Mouse (Mus musculus) kidney, embryonic 16.5 days (tissue): ENCODE measurements around the gene Cep63. TPM values are rescaled to one million over a fixed set of nuclear protein-coding genes. Genes with fewer than 3 reads are reported as not detected.

Source experiments
- ATAC-seq: fragments of 200-750 bp; cut with Nextera tagmentation; 2 replicates; pipeline ENCODE4 v1.8.0; 2017; ENCODE audit warnings: moderate TSS enrichment; ENCODE audit not compliant: low FRiP score, low TSS enrichment
- H3K27ac ChIP-seq: fragments of 300-500 bp; sonication (generic); 2 replicates; pipeline ENCODE4 v1.5.1; 2014; ENCODE audit warnings: low read length
- H3K27me3 ChIP-seq: fragments of 300-500 bp; sonication (generic); 2 replicates; pipeline ENCODE4 v1.6.1; 2014; ENCODE audit warnings: low read length, control low read depth, mixed read lengths; ENCODE audit not compliant: insufficient read depth
- H3K36me3 ChIP-seq: fragments of 300-500 bp; sonication (generic); 2 replicates; pipeline ENCODE4 v1.6.1; 2014; ENCODE audit warnings: low read length, control low read depth, mixed read lengths; ENCODE audit not compliant: insufficient read depth
- H3K4me1 ChIP-seq: fragments of 300-500 bp; sonication (generic); 2 replicates; pipeline ENCODE4 v1.6.1; 2014; ENCODE audit warnings: low read length, control low read depth, mixed read lengths; ENCODE audit not compliant: insufficient read depth
- H3K4me2 ChIP-seq: fragments of 300-500 bp; sonication (generic); replicated peaks from 2 replicates; pipeline ENCODE4 v1.6.1; 2014; ENCODE audit warnings: low read depth, low read length
- H3K4me3 ChIP-seq: fragments of 300-500 bp; sonication (generic); 2 replicates; pipeline ENCODE4 v1.5.1; 2014; ENCODE audit warnings: mild to moderate bottlenecking, low read length
- H3K9ac ChIP-seq: fragments of 300-500 bp; sonication (generic); replicated peaks from 2 replicates; pipeline ENCODE4 v1.6.1; 2014; ENCODE audit warnings: low read length
- H3K9me3 ChIP-seq: fragments of 300-500 bp; sonication (generic); 2 replicates; pipeline ENCODE4 v1.6.1; 2016; ENCODE audit warnings: low read length, control low read depth
- WGBS: fragments of 180-500 bp; shearing (Covaris S2); extraction: QIAGEN DNeasy Blood & Tissue Kit; methylation state at CpG from one replicate; pipeline ENCODE4 v1.1.7; 2014; 5-methylcytosine and 5-hydroxymethylcytosine counted together
- polyA plus RNA-seq: library from polyadenylated mRNA; unstranded; fragments of >200 nt; fragmentation: Nextera tagmentation; extraction: Ambion mirVana; gene quantifications from 2 replicates; pipeline ENCODE4 v1.2.1, GENCODE M21; 2015

Cep63 gene
- polyA plus RNA-seq, 1 experiment from 2014 or later, result 56.5 TPM

- Histone ChIP-seq H3K9me3 (no peaks in the 10 kb centered on the region), H3K36me3 (no peaks in the 10 kb centered on the region), H3K4me1 (peaks cover 17% of the 10 kb centered on the region), H3K4me3 (no peak overlapping the region), H3K4me2 (peak overlapping the region; percentile 64), H3K9ac (no peak overlapping the region), H3K27ac (no peak overlapping the region), H3K27me3 (peaks cover 44% of the 10 kb centered on the region)
- 49% methylated on average over 20 of the region's 20 CpGs for WGBS
- ATAC-seq, result no peak
Observed at GRCm38 (mm10) chr9:102546256-102547027, 79.9 kb downstream of the Cep63 start.

GRCm38 (mm10) chr9:102545406-102546255 is 80.7 kb downstream of the Cep63 start:
- Histone ChIP-seq H3K4me2 (peak overlapping the region; percentile 64), H3K9ac (no peak overlapping the region), H3K4me3 (peak overlapping the region; percentile 2; the same call in 1 of the 2 replicates), H3K27me3 (peaks cover 44% of the 10 kb centered on the region), H3K9me3 (no peaks in the 10 kb centered on the region), H3K4me1 (peaks cover 17% of the 10 kb centered on the region), H3K36me3 (no peaks in the 10 kb centered on the region), H3K27ac (no peak overlapping the region)
- 0 out of 2 replicates have a peak, but pooled peaks have one; percentile 28 for ATAC-seq
- 7% methylated on average over 22 of the region's 22 CpGs for WGBS

GRCm38 (mm10) chr9:102544773-102545366 is 81.5 kb downstream of the Cep63 start:
- peak; percentile 64; the same call in 1 of the 2 replicates for ATAC-seq
- Histone ChIP-seq H3K4me3 (peak overlapping the region; percentile 40), H3K27ac (no peak overlapping the region), H3K36me3 (no peaks in the 10 kb centered on the region), H3K4me2 (peak overlapping the region; percentile 64), H3K9ac (peak overlapping the region; percentile 24; the same call in 1 of the 2 replicates), H3K27me3 (peaks cover 44% of the 10 kb centered on the region), H3K9me3 (no peaks in the 10 kb centered on the region), H3K4me1 (peaks cover 17% of the 10 kb centered on the region)
- under 1% methylated on average over 26 of the region's 26 CpGs for WGBS

- Histone ChIP-seq H3K4me2 (peak overlapping the region; percentile 64), H3K27me3 (peaks cover 44% of the 10 kb centered on the region), H3K9ac (peak overlapping the region; percentile 24; the same call in 1 of the 2 replicates), H3K4me3 (peak overlapping the region; percentile 40), H3K36me3 (no peaks in the 10 kb centered on the region), H3K9me3 (no peaks in the 10 kb centered on the region), H3K4me1 (peaks cover 17% of the 10 kb centered on the region), H3K27ac (no peak overlapping the region)
- ATAC-seq, result peak; percentile 58; the same call in 1 of the 2 replicates
- 17% methylated on average over 11 of the region's 11 CpGs for WGBS
Observed at GRCm38 (mm10) chr9:102544116-102544772, 82.1 kb downstream of the Cep63 start.

GRCm38 (mm10) chr9:102543761-102544115 is 82.6 kb downstream of the Cep63 start:
- Histone ChIP-seq H3K27ac (no peak overlapping the region), H3K4me3 (no peak overlapping the region), H3K36me3 (no peaks in the 10 kb centered on the region), H3K27me3 (peaks cover 44% of the 10 kb centered on the region), H3K4me1 (peaks cover 17% of the 10 kb centered on the region), H3K4me2 (no peak overlapping the region), H3K9ac (no peak overlapping the region), H3K9me3 (no peaks in the 10 kb centered on the region)
- peak; percentile 28; the same call in 1 of the 2 replicates for ATAC-seq
- WGBS, result 64% methylated on average over 2 of the region's 2 CpGs

GRCm38 (mm10) chr9:102542540-102542939 is 83.8 kb downstream of the Cep63 start:
- peaks cover 38% of the 10 kb centered on the region for H3K27me3 ChIP-seq
- no peaks in the 10 kb centered on the region for H3K36me3 ChIP-seq
- H3K4me3 ChIP-seq, result no peak overlapping the region
- no peak overlapping the region for H3K27ac ChIP-seq
- 79% methylated on average over 8 of the region's 8 CpGs for WGBS
- H3K4me1 ChIP-seq, result peaks cover 17% of the 10 kb centered on the region
- no peak for ATAC-seq
- H3K9ac ChIP-seq, result no peak overlapping the region
- no peaks in the 10 kb centered on the region for H3K9me3 ChIP-seq
- no peak overlapping the region for H3K4me2 ChIP-seq

GRCm38 (mm10) chr9:102541666-102542065 is 84.7 kb downstream of the Cep63 start:
- 86% methylated on average over 10 of the region's 10 CpGs for WGBS
- Histone ChIP-seq H3K27me3 (peaks cover 30% of the 10 kb centered on the region), H3K9me3 (no peaks in the 10 kb centered on the region), H3K36me3 (no peaks in the 10 kb centered on the region), H3K4me2 (no peak overlapping the region), H3K4me1 (peaks cover 17% of the 10 kb centered on the region), H3K27ac (no peak overlapping the region), H3K4me3 (no peak overlapping the region), H3K9ac (no peak overlapping the region)
- no peak for ATAC-seq

GRCm38 (mm10) chr9:102539699-102540098 is 86.6 kb downstream of the Cep63 start:
- no peak overlapping the region for H3K4me2 ChIP-seq
- WGBS, result 57% methylated on average over 7 of the region's 7 CpGs
- no peak overlapping the region for H3K27ac ChIP-seq
- H3K9ac ChIP-seq, result no peak overlapping the region
- peaks cover 15% of the 10 kb centered on the region; the same call in 1 of the 2 replicates for H3K27me3 ChIP-seq
- no peaks in the 10 kb centered on the region for H3K36me3 ChIP-seq
- no peak overlapping the region for H3K4me3 ChIP-seq
- no peaks in the 10 kb centered on the region for H3K9me3 ChIP-seq
- peaks cover 5% of the 10 kb centered on the region; the same call in 1 of the 2 replicates for H3K4me1 ChIP-seq
- ATAC-seq, result no peak

GRCm38 (mm10) chr9:102536968-102537367 is 89.4 kb downstream of the Cep63 start:
- Histone ChIP-seq H3K4me2 (no peak overlapping the region), H3K9ac (no peak overlapping the region), H3K4me1 (no peaks in the 10 kb centered on the region), H3K36me3 (no peaks in the 10 kb centered on the region), H3K27ac (no peak overlapping the region), H3K9me3 (no peaks in the 10 kb centered on the region), H3K27me3 (no peaks in the 10 kb centered on the region), H3K4me3 (no peak overlapping the region)
- WGBS, result 76% methylated on average over 4 of the region's 4 CpGs
- no peak for ATAC-seq
